In genomic region chr6:124625612-124626011, GRCm38 (mm10) we compare ENCODE assay signal across 43 mouse cellular contexts. TPM values are rescaled to one million over a fixed set of nuclear protein-coding genes. Genes with fewer than 3 reads are reported as not detected.
"Had no signal": no experiment of that assay in that cellular context is flagged by ENCODE, and none has a peak within 500 bp of the region (broad histone marks: within the 10 kb centered on the region; RNA-seq: fewer than 3 reads in every experiment).

No protein-coding gene starts in this region.

- H3K4me1 ChIP-seq: limb, embryonic 10.5 days; limb, embryonic 12.5 days; limb, embryonic 13.5 days; limb, embryonic 15.5 days; liver, embryonic 12.5 days; liver, embryonic 13.5 days; liver, embryonic 15.5 days; lung, embryonic 15.5 days; megakaryocyte, embryonic 14.5 days; midbrain, embryonic 10.5 days; midbrain, embryonic 12.5 days; midbrain, embryonic 13.5 days; midbrain, embryonic 15.5 days; neural tube, embryonic 12.5 days had no signal

- ATAC-seq: liver, embryonic 12.5 days; liver, postnatal 0 days; lung, postnatal 0 days; midbrain, embryonic 13.5 days; midbrain, embryonic 15.5 days; midbrain, embryonic 16.5 days had no signal

- H3K9ac ChIP-seq: limb, embryonic 12.5 days; limb, embryonic 13.5 days; limb, embryonic 15.5 days; liver, embryonic 12.5 days; liver, embryonic 13.5 days; liver, embryonic 14.5 days; liver, embryonic 15.5 days; liver, postnatal 0 days; lung, embryonic 14.5 days; lung, embryonic 15.5 days; midbrain, embryonic 12.5 days; midbrain, embryonic 13.5 days; midbrain, embryonic 15.5 days; neural tube, embryonic 12.5 days had no signal

- H3K36me3 ChIP-seq: limb, embryonic 10.5 days; limb, embryonic 12.5 days; limb, embryonic 13.5 days; limb, embryonic 15.5 days; liver, embryonic 12.5 days; liver, embryonic 13.5 days; liver, embryonic 15.5 days; lung, embryonic 15.5 days; midbrain, embryonic 10.5 days; midbrain, embryonic 12.5 days; midbrain, embryonic 13.5 days; midbrain, embryonic 15.5 days; neural tube, embryonic 12.5 days had no signal

- H3K27me3 ChIP-seq: limb, embryonic 12.5 days; limb, embryonic 13.5 days; limb, embryonic 15.5 days; liver, embryonic 12.5 days; liver, embryonic 13.5 days; liver, embryonic 15.5 days; lung, embryonic 15.5 days; megakaryocyte, embryonic 14.5 days; midbrain, embryonic 12.5 days; midbrain, embryonic 13.5 days; midbrain, embryonic 15.5 days; neural tube, embryonic 12.5 days had no signal

- H3K4me3 ChIP-seq: limb, embryonic 10.5 days; limb, embryonic 12.5 days; limb, embryonic 13.5 days; limb, embryonic 15.5 days; liver, embryonic 12.5 days; liver, embryonic 13.5 days; liver, embryonic 15.5 days; lung, embryonic 15.5 days; megakaryocyte, embryonic 14.5 days; midbrain, embryonic 10.5 days; midbrain, embryonic 12.5 days; midbrain, embryonic 13.5 days; midbrain, embryonic 15.5 days; myocyte; neural tube, embryonic 12.5 days had no signal

- H3K4me2 ChIP-seq: limb, embryonic 12.5 days; limb, embryonic 13.5 days; limb, embryonic 15.5 days; liver, embryonic 11.5 days; liver, embryonic 12.5 days; liver, embryonic 13.5 days; liver, embryonic 15.5 days; lung, embryonic 14.5 days; lung, embryonic 15.5 days; midbrain, embryonic 11.5 days; midbrain, embryonic 12.5 days; midbrain, embryonic 13.5 days; midbrain, embryonic 15.5 days; neural tube, embryonic 12.5 days had no signal

- H3K9me3 ChIP-seq: limb, embryonic 10.5 days; limb, embryonic 12.5 days; limb, embryonic 13.5 days; limb, embryonic 15.5 days; liver, embryonic 12.5 days; liver, embryonic 13.5 days; liver, embryonic 15.5 days; lung, embryonic 15.5 days; midbrain, embryonic 12.5 days; midbrain, embryonic 15.5 days; neural tube, embryonic 12.5 days had no signal

- DNase-seq: left cerebral cortex, postnatal 4 days; liver; liver, embryonic 13.5 days; liver, postnatal 0 days; lung, adult 18-20 months; lung, adult 2 months; lung, embryonic 14.5 days; lung, postnatal 10 days; lung, postnatal 14 days; lung, postnatal 36 days; lung, postnatal 4 days; midbrain, embryonic 14.5 days had no signal

- H3K27ac ChIP-seq: limb, embryonic 10.5 days; limb, embryonic 12.5 days; limb, embryonic 13.5 days; limb, embryonic 15.5 days; liver, embryonic 12.5 days; liver, embryonic 13.5 days; liver, embryonic 14.5 days; liver, embryonic 15.5 days; lung, embryonic 15.5 days; macrophage; midbrain, embryonic 10.5 days; midbrain, embryonic 12.5 days; midbrain, embryonic 13.5 days; midbrain, embryonic 15.5 days; neural tube, embryonic 12.5 days had no signal

RNA-seq across cellular contexts. Expression of gene C1s2, which starts 10.3 kb away (rescaled TPM):
- total RNA-seq: megakaryocyte progenitor cell, adult 5-6 weeks; megakaryocyte, adult 5-6 weeks; megakaryocyte-erythroid progenitor cell, adult 5-6 weeks; midbrain, postnatal 0 days; monocyte, adult 5-6 weeks had no signal
- polyA plus RNA-seq: limb, embryonic 10.5 days; limb, embryonic 11.5 days; limb, embryonic 12.5 days; limb, embryonic 13.5 days; limb, embryonic 15.5 days; liver, adult 2 months; liver, embryonic 11.5 days; liver, embryonic 12.5 days; liver, embryonic 13.5 days; liver, embryonic 15.5 days; liver, postnatal 0 days; lung, embryonic 14.5 days; macrophage; midbrain, embryonic 11.5 days; midbrain, embryonic 12.5 days; neural tube, embryonic 11.5 days had no signal

RNA-seq across cellular contexts. Expression of gene C1rb, which starts 55.5 kb away (rescaled TPM):
- total RNA-seq: left cerebral cortex, postnatal 10 days; left cerebral cortex, postnatal 4 days; megakaryocyte progenitor cell, adult 5-6 weeks; megakaryocyte, adult 5-6 weeks; megakaryocyte-erythroid progenitor cell, adult 5-6 weeks; midbrain, postnatal 0 days; monocyte, adult 5-6 weeks had no signal
- polyA plus RNA-seq: limb, embryonic 10.5 days; limb, embryonic 11.5 days; limb, embryonic 12.5 days; limb, embryonic 13.5 days; limb, embryonic 15.5 days; liver, embryonic 11.5 days; liver, embryonic 12.5 days; liver, embryonic 13.5 days; liver, embryonic 14.5 days; liver, embryonic 15.5 days; liver, embryonic 16.5 days; liver, postnatal 0 days; lung, adult 2 months; lung, embryonic 14.5 days; lung, embryonic 15.5 days; lung, embryonic 16.5 days; macrophage; midbrain, embryonic 10.5 days; midbrain, embryonic 11.5 days; midbrain, embryonic 12.5 days; midbrain, embryonic 13.5 days; midbrain, embryonic 14.5 days; midbrain, embryonic 15.5 days; midbrain, embryonic 16.5 days; midbrain, postnatal 0 days; neural tube, embryonic 11.5 days; neural tube, embryonic 12.5 days had no signal
